Mouse (Mus musculus): ENCODE data around the gene Tlr8. TPM values are rescaled to one million over a fixed set of nuclear protein-coding genes. Genes with fewer than 3 reads are reported as not detected.

The Tlr8 gene
- total RNA-seq, 2 experiments from 2014 or later, result 0.40 to 0.84 TPM

DNA sequence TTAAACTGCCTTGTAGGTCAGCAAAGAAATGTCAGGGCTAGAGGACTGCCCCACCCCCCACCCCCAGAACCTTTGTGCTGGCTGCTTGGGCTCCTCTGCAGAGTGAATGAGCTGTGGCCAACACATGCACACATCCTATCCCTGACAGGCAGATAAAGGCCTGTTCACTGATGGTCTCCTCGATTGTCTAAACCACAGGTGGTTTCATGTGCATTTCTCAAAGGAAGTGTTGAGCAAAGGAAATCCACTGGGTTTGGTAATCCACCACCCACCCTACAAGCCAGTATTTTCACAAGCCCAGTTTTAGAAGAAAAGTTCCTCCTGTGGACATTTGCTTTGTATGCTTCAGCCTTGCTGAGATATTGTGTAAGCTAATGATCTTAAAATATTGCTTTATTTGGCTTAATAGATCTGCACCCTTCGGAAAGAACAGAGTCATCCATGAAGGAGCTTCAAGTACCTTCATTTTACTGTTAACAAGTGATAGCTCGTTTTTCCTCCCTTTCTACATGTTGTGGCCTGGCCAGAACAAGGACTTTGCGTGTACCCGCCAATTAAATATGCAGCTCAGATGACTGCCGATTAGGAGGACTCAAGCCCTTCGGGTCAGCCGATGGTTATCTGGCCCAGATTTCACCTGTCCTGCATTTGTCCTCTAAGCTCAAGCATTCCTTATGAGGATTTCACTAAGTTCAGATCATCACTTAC lies 58.2 kb downstream of the Tlr8 start:
- DNase-seq (ENCODE audit: low spot score), result no peak

DNA sequence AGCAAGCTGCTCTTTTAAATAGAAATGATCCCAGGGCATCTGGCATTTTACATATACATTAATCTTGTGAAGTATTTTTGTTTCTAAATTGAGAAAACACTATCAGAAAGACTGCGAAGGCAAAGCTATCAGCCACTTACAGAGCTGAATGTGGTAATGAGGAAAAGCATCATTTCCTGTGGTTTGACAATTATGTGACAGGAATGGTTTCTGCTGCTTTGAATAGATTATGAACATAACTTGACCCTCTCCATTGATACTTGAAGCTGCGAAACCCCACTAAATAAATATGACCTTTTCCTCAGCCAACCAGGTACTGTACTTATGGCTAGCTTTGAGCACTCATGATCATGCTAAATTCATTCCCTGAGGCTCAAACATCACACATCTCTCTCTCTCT lies 62.8 kb downstream of the Tlr8 start:
- no peak for DNase-seq (ENCODE audit: low spot score)

DNA sequence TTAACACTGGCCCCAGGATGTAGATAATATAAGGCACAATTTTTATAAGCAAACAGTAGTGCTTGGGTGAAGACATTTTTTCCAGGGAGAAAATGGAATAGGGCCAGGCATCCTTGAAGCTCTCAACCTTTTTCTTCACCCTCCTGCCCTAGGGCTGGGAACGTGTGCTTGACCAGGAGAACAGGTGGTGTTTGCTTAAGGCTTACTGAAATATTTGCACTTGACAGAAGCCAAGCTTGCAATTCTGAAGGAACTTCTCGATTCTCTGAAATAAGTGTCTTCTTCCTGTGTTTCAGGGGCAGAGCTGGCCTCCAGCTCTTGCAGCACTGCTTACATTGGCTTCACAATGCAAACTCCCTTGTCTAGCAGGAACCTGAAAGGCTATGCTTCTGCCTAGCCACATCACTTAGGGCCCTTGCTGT lies 68.9 kb downstream of the Tlr8 start:
- DNase-seq (ENCODE audit: low spot score), result no peak

Other genes starting within 250 kb of the Tlr8 start
- gene Tmsb4x, start 55.0 kb downstream of the Tlr8 start, total RNA-seq (2021), result 100 to 1,000 TPM; 127 to 178 TPM
- gene Tlr7, start 66.2 kb upstream of the Tlr8 start, total RNA-seq (2021), result under 1 TPM; 0.66 to 0.95 TPM
- 1 to 10 TPM; 1.6 to 1.9 TPM for gene Prps2, start 118.4 kb upstream of the Tlr8 start, total RNA-seq (2021)

Measured in gastrocnemius, adult 18-20 months (tissue).